Mouse (Mus musculus): ENCODE data around the gene Slc1a7. TPM values are rescaled to one million over a fixed set of nuclear protein-coding genes. Genes with fewer than 3 reads are reported as not detected.

The Slc1a7 gene
- total RNA-seq, 2 experiments from 2014 or later: 0.11 to 0.26 TPM

DNA sequence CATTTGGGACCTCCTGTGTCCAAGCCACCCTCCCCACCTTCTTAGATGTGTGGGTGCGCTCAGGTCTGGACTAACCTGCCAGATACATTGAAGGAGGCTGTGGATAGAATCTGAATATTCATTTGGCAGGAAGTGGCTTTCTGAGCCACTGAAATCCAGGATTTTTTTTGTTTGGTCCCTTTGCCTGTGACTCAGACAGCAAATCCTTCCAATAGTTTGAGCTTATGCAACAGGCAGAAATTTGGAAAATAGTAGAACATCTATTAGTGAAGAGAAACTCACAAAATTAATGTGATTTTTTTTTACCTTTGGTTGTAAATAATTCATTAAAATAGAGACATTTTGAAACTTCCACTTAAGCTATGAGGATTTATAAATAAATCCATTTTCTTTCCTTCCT, 3.0 kb downstream of the Slc1a7 start:
- DNase-seq: no peak

DNA sequence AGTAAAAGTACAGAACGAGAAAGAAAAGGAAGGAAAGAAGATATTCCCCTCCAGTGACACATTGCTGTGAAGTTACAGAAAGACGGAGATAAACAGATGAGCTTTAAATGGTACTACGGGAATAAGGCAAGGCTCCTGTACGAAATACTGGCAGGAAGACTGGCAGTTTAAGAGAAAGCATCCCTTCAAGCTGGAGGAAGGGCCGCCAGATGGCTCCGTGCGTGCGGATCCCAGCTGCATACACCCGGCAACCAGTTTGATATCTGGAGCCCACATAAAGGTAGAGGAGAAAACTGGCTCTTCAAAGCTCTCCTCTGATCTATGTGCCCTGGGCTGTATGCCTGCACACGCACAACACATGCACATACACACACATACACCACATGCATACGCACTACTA, 6.4 kb downstream of the Slc1a7 start:
- DNase-seq: peak; percentile 3

GRCm38 (mm10) chr4:107975004-107975403, 6.9 kb downstream of the Slc1a7 start:
- DNase-seq: peak; percentile 48

DNA sequence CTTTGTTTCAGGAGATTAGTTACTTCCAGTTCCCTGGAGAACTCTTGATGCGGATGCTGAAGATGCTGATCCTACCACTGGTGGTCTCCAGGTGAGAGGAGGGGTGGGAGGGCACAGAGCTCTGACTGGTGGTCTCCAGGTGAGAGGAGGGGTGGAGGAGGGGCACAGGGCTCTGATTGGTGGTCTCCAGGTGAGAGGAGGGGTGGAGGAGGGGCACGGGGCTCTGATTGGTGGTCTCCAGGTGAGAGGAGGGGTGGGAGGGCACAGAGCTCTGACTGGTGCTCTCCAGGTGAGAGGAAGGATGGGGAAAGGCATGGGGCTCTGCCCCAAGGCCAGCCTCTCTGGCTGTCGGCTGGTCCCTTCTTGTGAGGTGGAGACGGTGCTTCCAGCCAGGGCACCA, 9.5 kb downstream of the Slc1a7 start:
- DNase-seq: no peak

DNA sequence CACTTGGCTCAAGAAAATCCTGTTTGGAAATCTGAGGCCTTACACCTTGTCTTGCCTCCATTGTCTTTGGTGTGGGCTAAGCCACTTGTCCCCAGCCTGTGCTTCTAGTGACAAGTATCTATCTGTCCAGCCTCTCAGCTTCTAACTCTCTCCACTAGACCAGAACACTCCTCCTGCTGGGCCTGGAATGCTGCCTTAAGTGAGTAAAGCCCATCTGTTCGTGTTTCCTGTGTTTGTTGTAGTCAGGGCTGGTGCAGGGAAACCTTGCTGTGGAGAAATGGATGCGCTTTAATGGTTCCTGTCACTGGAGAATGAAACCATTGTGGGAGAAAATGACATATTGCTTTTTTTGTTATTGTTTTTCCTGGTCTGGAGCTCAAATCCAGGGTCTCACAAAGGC, 11.4 kb downstream of the Slc1a7 start:
- DNase-seq: no peak

DNA sequence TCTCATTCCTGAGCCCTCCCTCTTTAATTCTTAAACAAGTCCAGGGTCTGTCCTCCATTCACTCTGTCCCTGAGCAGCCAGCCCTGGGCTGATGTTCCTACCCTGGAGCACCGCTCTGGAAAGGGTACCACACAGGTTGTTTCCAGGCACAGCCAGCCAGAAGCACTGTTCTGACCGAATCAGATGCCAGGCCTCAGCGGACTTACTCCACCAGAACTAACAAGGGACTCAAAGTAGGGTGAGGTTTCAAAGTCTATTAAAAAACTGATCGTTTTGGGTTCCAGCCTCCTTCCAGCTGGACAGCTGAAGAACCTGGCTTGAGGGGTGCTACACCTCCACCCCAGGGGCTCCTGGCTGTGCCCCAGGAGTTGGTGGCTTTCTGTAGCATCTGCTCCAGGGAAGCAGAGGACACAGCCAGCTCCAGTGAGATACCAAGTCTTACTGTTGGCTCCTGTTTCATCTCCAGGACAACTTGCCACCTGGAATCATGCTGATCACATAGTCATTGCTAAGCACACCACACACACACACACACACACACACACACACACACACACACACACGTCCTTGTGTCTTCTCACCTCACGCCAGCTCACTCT, 12.0 kb downstream of the Slc1a7 start:
- DNase-seq: no peak

DNA sequence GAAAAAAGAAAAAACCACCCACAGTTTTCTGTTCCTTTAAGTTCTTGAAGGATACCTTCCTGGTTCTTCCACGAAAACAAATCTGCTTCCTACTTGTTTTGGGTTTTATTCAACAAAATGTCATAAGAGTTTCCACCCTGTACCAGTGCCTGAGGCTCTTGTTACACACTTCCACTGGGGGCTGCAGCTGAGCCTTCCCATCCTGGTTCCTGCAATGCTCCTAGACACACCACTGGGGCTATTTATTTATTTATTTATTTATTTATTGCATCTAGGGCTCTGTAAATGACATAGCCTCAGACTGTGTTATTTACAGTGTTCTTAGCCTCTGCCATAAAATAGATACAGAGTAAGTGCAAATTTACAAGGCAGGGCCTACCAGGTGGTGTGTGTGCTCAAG, 15.6 kb downstream of the Slc1a7 start:
- DNase-seq: no peak

DNA sequence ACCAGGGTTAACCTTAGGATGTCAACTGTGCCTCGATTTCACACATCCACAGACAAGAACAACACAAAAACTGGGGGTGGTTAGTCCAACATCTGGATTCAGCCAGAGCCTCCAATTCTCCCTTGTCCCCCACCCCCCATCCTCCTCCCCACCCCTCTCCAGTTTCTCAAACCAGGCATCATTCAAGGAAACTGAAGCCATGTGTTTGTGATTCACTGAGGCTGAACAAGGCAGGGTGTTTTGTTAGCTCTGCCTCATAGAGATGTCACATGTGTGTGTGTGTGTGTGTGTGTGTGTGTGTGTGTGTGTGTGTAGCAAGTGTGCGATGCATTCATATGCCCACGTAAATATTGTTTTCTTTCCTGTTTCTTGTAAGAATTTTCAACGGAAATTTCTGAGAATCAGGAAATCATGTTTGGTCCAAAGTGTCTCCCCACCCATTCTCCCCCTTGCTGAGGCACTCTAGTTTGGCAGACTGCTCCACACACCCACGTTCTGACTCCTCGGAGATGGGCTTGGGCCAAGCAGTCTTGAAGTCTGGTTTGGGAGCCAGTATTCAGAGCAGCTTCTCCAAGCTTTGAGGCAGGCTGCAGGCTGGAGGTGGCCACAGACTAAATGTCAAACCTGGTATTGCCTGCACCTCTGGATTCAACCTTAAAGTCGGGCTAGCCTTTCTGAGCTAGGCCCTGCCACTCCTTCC, 16.3 kb downstream of the Slc1a7 start:
- peak; percentile 80 for DNase-seq

- no peak for DNase-seq
Observed at GRCm38 (mm10) chr4:107985812-107986211, 17.7 kb downstream of the Slc1a7 start.

GRCm38 (mm10) chr4:107986386-107987168, 18.4 kb downstream of the Slc1a7 start:
- DNase-seq: no peak

DNA sequence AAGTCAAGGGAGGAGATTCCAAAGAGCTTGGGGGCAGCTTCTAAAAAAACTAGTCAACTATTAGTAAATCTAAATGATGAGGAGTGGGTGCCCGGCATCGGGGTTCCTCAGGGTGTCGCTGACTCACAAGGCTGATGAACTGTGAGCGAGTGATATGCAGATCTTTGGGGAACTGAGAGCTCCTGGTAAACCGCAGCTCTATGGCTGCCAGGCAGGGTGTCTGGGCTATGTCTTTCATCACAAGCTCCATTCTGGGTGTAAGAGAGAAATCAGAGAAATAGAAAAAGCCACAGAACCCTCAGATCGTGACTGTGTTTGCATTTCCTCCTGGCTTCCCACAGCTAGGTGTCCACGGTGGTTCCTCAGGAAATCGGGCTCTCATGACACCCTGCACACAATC, 20.8 kb downstream of the Slc1a7 start:
- no peak for DNase-seq

DNA sequence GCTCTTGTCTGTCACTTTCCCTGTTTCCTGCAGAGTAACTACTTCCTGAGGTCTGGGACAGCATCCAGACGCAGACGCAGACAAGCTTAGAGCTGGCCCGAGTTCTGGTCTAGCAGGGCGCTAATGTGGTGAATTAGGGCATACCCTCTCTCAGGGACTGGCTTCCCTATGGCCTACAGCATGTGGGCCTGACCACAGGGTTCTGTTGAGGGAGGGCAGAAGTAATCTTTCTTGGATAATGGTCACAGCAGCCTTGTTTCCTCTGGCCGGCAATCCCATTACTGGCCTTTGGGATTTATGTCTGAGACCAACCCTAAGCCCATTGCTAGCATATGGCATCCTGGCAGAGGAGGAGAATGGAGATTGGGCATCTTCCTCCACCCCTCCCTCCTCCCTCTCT, 22.7 kb downstream of the Slc1a7 start:
- DNase-seq: no peak

DNA sequence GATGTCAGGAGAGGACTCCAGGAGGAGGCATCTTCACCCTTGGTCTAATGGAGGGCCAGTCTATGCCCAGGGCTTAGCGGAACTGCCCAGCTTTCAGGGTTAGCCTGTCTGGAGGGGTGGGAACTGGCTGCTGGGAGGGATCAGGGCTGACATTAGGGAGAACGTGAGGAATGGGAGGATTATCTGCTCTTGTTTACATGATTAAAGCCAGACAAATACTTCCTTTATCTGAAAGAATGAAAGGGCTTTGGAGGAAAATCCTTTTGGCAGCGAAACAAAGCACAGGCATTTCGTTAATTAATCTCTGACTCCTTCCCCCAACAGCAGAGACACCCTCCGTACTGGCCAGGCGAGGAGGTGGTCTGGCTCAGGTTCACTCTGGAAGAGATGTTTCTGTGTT, 23.7 kb downstream of the Slc1a7 start:
- DNase-seq: no peak

DNA sequence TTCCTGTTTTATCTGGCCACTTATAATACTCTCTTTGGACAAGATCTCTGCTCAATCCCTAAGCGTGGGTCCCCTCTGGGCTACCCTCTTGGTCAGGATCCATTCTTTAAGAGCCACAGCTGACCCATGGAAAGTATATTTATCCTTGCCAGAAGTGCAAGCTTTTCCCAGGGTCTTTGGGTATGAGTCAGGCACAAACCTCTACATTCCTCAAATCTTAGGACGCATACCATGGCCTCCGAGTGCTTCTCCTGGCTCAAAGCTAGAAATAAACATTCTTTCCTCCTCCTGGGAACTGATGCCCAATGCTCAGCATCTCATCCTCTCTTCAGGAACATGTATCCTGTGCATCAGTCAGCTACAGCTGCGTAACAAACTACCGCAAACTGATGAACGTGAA, 26.9 kb downstream of the Slc1a7 start:
- DNase-seq: no peak

DNA sequence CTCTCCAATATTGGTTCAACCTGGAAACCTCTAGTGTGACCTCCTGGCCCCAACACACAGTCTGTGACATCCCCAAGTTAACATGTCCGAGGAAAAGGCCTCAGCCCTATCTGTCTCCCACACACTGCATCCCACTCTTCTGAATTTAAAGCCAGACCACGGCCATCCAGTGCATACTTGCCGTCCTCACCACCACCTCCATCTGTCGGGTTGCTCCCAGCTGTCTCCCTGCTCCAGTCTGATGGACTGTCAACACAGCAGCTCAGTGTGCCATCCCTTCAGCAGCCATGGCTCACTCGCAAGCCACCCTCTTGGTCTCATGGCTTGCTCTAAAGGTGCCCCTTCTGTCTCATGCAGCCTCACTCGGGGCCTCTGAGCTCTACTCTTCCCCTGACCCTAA, 27.6 kb downstream of the Slc1a7 start:
- DNase-seq: no peak

- DNase-seq: no peak
Observed at GRCm38 (mm10) chr4:107996418-107996986, 28.4 kb downstream of the Slc1a7 start.

DNA sequence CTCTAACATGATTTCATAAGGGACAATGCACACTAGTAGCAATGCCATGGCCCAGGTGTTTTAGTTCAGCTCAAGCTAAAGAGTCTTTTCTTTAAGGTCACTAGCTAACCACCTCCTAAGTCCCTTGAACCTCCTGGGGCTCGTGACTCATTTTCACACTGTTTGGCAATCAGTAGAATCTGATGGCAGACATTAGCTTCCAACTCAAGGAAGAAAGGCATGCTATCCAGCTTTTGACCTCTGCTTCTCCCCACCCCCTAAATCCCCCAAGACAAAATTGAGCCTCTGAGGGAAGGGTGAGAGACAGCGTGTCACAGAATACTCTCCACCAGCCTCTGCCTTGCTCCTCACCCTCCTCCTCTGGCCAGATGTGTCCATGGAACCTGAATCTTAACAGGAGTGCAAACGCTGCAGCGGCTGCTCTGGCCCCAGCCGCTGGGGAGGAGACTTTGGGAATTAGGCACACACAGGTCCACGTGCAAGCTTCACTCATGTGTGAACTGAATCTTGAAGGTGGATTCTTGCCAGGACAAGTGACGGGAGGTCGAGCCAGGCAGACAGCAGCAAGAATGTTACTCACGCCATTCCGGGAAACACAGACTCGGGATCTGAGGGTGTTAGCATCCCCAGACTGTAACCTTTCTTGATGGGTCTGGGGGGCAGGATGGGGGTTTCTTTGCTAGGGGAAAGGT, 30.7 kb downstream of the Slc1a7 start:
- peak; percentile 74 for DNase-seq

DNA sequence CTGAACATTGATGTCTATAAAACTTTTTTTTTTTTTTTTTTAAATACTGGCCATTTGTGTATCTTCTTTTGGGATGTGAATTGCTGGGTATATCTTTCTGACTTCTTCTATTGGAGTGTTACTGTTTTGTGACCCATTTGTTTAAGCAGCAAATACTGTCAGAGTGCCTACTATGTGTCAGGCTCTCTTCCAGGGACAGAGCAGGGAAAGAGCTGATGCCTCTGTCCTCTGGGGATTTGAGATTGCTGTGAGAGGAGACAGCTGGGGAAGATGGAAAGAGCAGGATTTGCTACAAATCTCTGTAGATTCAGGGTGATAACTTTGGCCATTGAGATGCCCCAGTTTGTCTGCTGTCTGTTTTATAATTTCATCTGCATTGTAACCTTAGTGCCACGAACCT, 31.2 kb downstream of the Slc1a7 start:
- no peak for DNase-seq

DNA sequence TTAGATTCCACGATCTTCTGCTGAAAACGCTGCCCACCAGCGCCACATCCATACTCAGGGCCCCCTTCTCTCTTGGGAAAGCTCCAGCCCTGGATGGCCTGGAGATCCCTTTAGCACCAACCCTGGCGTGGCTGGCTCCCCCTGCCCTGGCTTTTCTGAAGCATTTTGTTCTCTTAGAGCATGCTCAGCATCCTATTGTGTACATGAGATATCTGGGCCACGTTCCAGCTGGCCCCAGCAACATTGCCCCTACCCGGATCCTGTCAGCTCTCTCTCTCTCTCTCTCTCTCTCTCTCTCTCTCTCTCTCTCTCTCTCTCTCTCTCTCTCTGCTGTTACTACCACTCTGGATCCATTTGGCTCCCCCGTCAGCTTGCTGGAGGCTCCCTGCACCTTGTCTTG, 37.2 kb downstream of the Slc1a7 start:
- DNase-seq: no peak

GRCm38 (mm10) chr4:108007532-108008103, 39.5 kb downstream of the Slc1a7 start:
- DNase-seq: no peak

GRCm38 (mm10) chr4:108008541-108008940, 40.4 kb downstream of the Slc1a7 start:
- no peak for DNase-seq

DNA sequence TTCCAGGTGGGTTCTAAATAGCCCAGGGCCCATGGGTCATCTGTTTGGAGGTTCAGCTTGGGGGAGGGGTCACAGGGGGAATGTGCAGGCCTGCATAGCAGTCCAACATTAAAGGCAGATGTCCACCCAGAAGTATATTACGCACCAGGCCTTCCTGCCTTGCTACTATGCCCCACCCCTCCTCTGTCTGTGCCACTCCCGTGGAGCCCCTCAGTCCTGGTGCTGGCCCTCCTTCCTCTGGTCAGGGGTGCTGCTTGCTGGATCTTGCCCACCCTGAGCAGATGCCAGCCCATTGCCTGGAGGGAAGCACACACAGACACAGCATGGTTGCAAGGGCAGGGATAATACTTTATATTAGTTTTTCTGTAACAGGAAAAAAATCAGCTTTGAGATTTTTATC, 46.3 kb downstream of the Slc1a7 start:
- DNase-seq: no peak

All from gastrocnemius, postnatal 25 days (tissue).